Mouse (Mus musculus) yolk sac, embryonic 10.5 days (tissue): ENCODE data around the gene Pclaf.

Experiments
- DNase-seq: peaks from one replicate; pipeline ENCODE4 v3.0.0-alpha.2; 2017; ENCODE audit warnings: low spot score

Gene Pclaf

GRCm38 (mm10) chr9:65890143-65890628, at the start of gene Pclaf:
Pclaf (plus strand) TSS chr9:65890237.
- DNase-seq = peak; percentile 85

GRCm38 (mm10) chr9:65844421-65845165, 45.4 kb upstream of the Pclaf start:
- no peak for DNase-seq

- DNase-seq = no peak
These were observed 41.9 kb upstream of the Pclaf start for GRCm38 (mm10) chr9:65848154-65848553.

GRCm38 (mm10) chr9:65850203-65850602, 39.8 kb upstream of the Pclaf start:
- no peak for DNase-seq

- DNase-seq = no peak
These were observed 30.4 kb upstream of the Pclaf start for GRCm38 (mm10) chr9:65859656-65860055.

- peak; percentile 89 for DNase-seq
These were observed 5.3 kb upstream of the Pclaf start for GRCm38 (mm10) chr9:65884564-65885315.

GRCm38 (mm10) chr9:65891126-65891525, 1.1 kb downstream of the Pclaf start:
- no peak for DNase-seq

- DNase-seq = no peak
These were observed 6.9 kb downstream of the Pclaf start for GRCm38 (mm10) chr9:65896977-65897376.

GRCm38 (mm10) chr9:65902879-65903278, 12.8 kb downstream of the Pclaf start:
- DNase-seq = no peak

- DNase-seq = no peak
These were observed 13.4 kb downstream of the Pclaf start for GRCm38 (mm10) chr9:65903419-65903818.

GRCm38 (mm10) chr9:65908394-65909300, 18.6 kb downstream of the Pclaf start, which contains the start of the genes Trip4 and Csnk1g1:
Trip4 (minus strand) TSS chr9:65908794.
Csnk1g1 (plus strand) TSS chr9:65908924.
- DNase-seq = peak; percentile 98

GRCm38 (mm10) chr9:65909301-65909801, 19.3 kb downstream of the Pclaf start:
- DNase-seq = no peak

GRCm38 (mm10) chr9:65909837-65910236, 19.8 kb downstream of the Pclaf start:
- no peak for DNase-seq

GRCm38 (mm10) chr9:65913976-65914375, 23.9 kb downstream of the Pclaf start:
- no peak for DNase-seq

- no peak for DNase-seq
These were observed 27.0 kb downstream of the Pclaf start for GRCm38 (mm10) chr9:65917015-65917414.

GRCm38 (mm10) chr9:65928456-65928855, 38.4 kb downstream of the Pclaf start:
- DNase-seq = no peak

GRCm38 (mm10) chr9:65929826-65930225, 39.8 kb downstream of the Pclaf start:
- no peak for DNase-seq

GRCm38 (mm10) chr9:65937566-65937965, 47.5 kb downstream of the Pclaf start:
- DNase-seq = no peak

- no peak for DNase-seq
These were observed 61.1 kb downstream of the Pclaf start for GRCm38 (mm10) chr9:65951082-65951587.
